Mouse (Mus musculus) A20 (cell line): ENCODE data around the gene Gpc6.

Experiments used
- DNase-seq: peaks from one replicate; pipeline ENCODE4 v3.0.0-alpha.2; 2011; ENCODE audit warnings: low read depth, low spot score

Gene Gpc6

DNA sequence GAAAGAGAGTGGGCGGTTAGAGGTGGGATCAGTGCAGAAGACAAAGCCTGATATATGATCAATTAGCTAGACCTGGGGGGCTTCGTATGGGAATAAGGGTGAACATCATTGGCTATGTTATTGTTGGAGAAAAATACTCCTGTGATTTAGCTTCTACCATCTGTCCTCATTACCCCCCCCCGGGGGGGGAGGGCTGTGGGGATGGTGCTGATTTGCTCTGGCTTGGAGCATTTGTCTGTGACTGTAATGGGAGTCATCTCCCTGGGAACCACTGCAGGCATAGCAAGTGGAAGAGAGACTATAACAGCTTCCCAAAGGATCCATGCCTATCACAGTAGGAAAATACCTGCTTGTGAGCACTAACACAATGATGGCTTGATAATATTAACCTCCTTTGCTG is 783.7 kb downstream of the Gpc6 start:
- no peak for DNase-seq

DNA sequence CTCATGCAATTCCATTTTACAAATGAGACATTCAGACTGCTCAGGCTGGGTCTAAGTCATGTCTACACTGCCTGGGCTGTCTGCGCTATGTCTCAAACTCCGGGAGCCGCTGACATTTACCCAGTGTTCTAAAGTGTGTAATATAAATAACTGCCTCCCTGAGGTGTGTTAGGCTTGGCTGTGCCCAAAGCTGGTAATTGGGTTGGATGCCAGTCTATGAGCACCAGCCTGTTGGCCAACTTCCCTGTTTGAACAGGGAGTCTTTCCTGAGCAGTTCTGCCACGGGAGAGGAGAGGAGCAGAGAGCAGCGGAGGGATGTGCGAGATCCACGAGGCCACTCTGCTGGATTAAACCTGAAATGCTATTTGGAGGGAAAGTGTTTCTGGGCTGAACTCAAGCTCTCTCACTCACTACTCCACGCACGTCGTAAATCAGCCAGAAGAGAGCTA is 785.4 kb downstream of the Gpc6 start:
- no peak for DNase-seq

GRCm38 (mm10) chr14:117712311-117712710 is 787.2 kb downstream of the Gpc6 start:
- DNase-seq, result no peak

DNA sequence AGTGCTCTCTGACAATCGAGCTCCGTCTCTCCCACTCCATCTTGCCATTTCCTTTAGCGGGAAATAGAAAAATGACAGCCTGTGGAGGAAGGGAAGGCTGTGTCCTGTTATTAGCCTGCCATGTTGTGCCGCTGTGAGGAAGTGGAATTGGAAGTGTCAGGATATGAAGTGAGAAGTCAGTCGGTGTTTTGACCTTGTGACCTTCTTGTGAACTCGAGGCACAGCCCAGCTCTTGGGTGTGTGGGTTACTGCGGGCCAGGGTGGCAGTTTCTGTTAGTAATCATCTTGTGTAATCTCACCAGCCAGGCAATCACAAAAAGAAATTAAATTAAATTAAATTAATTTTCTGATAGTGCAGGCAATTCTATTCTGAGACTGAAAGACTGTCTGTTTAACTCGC is 789.0 kb downstream of the Gpc6 start:
- DNase-seq, result no peak

- DNase-seq, result no peak
These were observed 791.2 kb downstream of the Gpc6 start for GRCm38 (mm10) chr14:117716305-117716704.

GRCm38 (mm10) chr14:117728741-117729140 is 803.6 kb downstream of the Gpc6 start:
- no peak for DNase-seq

GRCm38 (mm10) chr14:117755231-117755630 is 830.1 kb downstream of the Gpc6 start:
- DNase-seq, result no peak

DNA sequence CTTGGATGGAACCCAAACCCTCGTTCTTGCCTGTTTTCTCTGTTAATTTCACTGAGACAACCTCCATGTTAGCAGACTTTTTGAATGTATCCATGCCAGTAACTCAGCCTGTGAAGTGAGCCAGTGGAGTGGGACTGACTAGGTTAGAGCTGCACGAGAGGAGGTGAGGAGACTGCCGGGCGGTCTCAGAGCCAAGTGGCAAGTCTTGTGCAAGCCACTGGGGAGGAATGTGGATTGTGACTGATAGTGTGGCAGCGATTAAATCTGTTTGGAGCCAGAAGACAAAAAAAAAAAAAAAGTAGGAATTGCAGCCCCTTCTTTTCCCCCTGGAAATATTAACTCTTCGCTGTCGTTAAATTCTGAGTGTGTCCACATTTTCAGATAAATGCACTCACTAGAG is 831.4 kb downstream of the Gpc6 start:
- no peak for DNase-seq

- no peak for DNase-seq
These were observed 832.8 kb downstream of the Gpc6 start for GRCm38 (mm10) chr14:117757790-117758358.

GRCm38 (mm10) chr14:117760830-117761517 is 835.9 kb downstream of the Gpc6 start:
- no peak for DNase-seq

GRCm38 (mm10) chr14:117762934-117763333 is 837.8 kb downstream of the Gpc6 start:
- DNase-seq, result no peak

DNA sequence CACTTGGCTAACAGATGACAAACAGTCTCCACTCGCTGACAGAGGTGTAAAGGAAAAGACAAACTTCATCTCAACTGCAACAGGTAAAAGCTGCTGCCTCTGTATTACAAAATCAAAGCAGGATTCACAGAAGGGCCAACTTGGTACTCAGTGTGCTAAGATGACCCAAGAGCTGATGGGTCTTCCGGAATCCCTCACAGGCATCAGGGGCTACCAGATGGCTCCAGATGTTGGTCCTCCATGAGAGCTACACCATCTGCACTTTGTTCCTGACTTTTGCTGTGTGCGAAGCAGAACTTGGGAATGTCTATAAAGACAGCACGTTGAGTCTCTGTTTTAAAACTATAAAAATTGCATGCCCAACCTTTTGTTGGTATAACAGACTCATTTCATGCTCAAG is 842.7 kb downstream of the Gpc6 start:
- no peak for DNase-seq

GRCm38 (mm10) chr14:117768697-117769096 is 843.6 kb downstream of the Gpc6 start:
- DNase-seq, result no peak

- no peak for DNase-seq
These were observed 848.3 kb downstream of the Gpc6 start for GRCm38 (mm10) chr14:117773373-117773772.

DNA sequence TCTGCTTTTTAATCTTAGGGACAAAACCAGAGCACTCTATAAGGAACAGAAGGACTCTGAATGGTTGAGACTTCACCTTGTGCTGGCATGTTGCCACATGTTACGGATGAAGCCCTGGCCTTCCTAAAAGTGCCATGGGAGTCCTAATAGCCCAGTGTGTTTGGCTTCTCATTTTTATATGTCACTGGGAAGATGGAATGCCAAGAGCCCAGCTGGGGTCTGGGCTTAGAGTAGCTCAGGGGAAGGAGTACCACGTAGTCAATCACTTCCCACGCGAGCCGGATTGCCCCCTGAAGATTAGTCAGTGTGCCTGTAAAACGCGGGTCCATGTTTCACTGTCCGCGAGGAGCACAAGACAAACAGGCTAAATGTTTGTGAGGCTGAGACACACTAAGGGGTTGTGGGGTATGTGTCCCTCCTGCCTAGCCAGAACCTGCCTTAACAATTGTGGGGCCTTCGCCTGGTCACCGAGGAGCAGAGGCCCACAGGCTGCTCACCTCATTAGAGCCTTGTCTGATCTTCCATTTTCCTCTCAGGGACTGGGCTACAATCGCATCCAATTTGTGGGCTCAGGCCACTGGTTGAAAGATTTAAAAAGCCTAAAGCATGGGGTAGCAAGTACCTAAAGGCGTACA is 852.9 kb downstream of the Gpc6 start:
- no peak for DNase-seq

DNA sequence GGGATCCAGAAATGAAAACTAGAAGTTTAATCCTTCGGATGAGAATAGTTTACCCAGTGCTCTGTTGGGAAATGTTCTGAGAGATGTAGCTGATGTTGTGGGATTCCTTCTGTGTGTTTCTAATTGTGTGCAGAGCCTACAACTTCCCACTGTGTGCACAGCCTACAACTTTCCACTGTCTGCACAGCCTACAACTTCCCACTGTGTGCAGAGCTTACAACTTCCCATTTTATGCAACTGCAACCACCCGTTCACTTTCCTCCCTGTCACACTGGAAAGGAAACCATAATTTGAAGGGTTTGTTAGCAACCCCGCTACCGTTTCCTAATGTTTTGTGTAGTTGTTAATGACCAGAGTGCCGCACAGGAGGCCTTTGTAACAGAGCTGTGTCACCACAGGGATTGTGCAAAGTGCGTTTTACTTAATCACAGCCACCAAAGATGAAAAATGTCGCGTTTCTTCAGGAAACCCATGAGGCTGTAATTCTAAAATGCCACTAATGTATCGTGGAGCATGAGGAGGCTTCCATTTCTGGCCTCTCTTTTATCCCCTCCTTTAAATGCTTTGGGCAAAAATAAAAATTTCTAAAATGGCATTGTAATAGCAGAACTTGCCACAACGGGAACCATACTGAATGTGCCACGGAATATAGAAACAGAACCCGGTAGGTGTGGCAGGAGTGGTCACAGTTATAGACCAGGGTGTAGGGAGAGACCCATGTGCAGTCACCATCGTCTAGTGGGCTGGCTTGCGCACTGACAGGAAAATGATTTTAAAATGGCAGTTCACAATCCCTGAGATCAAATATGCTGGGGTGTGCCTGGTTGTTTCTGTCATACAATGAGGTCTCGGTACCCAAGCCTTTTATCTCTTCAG is 853.7 kb downstream of the Gpc6 start:
- no peak for DNase-seq

DNA sequence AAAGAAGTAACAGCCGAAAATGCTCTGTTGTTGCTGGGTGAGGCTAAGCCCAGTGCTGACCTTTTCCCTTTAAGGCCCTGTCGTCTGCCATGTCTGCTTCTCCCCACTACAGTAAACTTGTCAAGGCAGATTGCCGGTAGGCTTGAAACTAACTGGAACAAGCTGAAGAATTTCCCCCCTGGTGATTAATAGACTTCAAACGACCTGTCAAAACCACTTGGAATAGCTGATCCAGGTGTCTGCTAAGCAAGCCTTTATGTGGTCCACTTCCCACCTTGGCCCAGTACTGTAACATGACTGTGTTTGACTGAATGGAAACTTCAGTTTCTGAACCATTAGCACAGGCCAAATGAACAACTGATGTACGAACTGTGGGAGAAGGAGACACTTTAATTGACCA is 856.6 kb downstream of the Gpc6 start:
- DNase-seq, result no peak

DNA sequence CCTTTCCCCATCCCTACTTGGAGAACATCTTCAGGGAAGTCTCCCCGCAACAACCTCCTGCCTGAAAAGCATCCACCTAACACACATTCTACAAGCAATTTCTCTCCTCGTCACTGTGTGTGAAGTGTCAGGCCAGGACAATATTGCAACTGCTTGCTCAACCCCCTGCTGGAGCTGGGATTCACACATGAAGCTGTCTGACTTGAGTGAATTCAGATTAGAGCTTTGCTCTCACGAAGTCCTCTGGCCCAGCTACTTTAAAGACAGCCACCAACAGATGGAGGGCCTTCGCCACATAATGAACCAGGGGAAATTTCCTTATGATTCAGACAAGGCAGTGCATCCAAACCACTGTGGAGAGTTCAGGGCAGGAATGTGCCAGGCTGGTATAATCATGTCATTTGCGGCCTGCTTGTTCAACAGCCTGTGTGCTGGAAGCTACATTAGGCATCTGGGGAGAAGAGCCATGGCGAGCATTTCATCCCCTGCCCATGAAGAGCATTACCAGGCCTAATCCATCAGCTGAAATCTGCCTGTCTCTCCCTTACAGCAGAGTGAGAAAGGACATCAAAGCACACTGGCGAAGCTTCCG is 858.7 kb downstream of the Gpc6 start:
- DNase-seq, result no peak

GRCm38 (mm10) chr14:117784960-117785359 is 859.8 kb downstream of the Gpc6 start:
- DNase-seq, result no peak

GRCm38 (mm10) chr14:117785507-117786085 is 860.5 kb downstream of the Gpc6 start:
- DNase-seq, result no peak

- DNase-seq, result no peak
These were observed 861.5 kb downstream of the Gpc6 start for GRCm38 (mm10) chr14:117786647-117787046.
